Mouse (Mus musculus) lung, postnatal 0 days (tissue): Measurements from ENCODE around the gene Car10. TPM values are rescaled to one million over a fixed set of nuclear protein-coding genes. Genes with fewer than 3 reads are reported as not detected.

ENCODE experiments used
- ATAC-seq: fragments of 200-750 bp; cut with Nextera tagmentation; 2 replicates; pipeline ENCODE4 v1.8.0; 2017; ENCODE audit warnings: moderate library complexity
- DNase-seq: peaks from one replicate; pipeline ENCODE4 v3.0.0-alpha.2; 2016; ENCODE audit warnings: low spot score
- H3K27ac ChIP-seq: fragments of 300-500 bp; sonication (generic); 2 replicates; pipeline ENCODE4 v1.5.1; 2014; ENCODE audit warnings: antibody characterized with exemption, mild to moderate bottlenecking, low read length, mixed read lengths
- H3K27me3 ChIP-seq: fragments of 300-500 bp; sonication (generic); replicated peaks from 2 replicates; pipeline ENCODE4 v1.6.1; 2014; ENCODE audit warnings: low read length, mixed read lengths; ENCODE audit not compliant: insufficient read depth
- H3K36me3 ChIP-seq: fragments of 300-500 bp; sonication (generic); 2 replicates; pipeline ENCODE4 v1.6.1; 2014; ENCODE audit warnings: low read length, mixed read lengths; ENCODE audit not compliant: insufficient read depth
- H3K4me1 ChIP-seq: fragments of 300-500 bp; sonication (generic); 2 replicates; pipeline ENCODE4 v1.6.1; 2014; ENCODE audit warnings: antibody characterized with exemption, low read depth, low read length, mixed read lengths; ENCODE audit not compliant: insufficient read depth
- H3K4me2 ChIP-seq: fragments of 300-500 bp; sonication (generic); replicated peaks from 2 replicates; pipeline ENCODE4 v1.6.1; 2014; ENCODE audit warnings: low read depth, mild to moderate bottlenecking, low read length, moderate library complexity, mixed read lengths
- H3K4me3 ChIP-seq: fragments of 300-500 bp; sonication (generic); 2 replicates; pipeline ENCODE4 v1.5.1; 2014; ENCODE audit warnings: low read depth, low read length
- H3K9ac ChIP-seq: fragments of 300-500 bp; sonication (generic); replicated peaks from 2 replicates; pipeline ENCODE4 v1.6.1; 2014; ENCODE audit warnings: low read depth, mild to moderate bottlenecking
- H3K9me3 ChIP-seq: fragments of 300-500 bp; sonication (generic); 2 replicates; pipeline ENCODE4 v1.6.1; 2016; ENCODE audit warnings: low read length, mixed read lengths
- CTCF ChIP-seq: IDR thresholded peaks from 2 replicates; pipeline ENCODE4 v1.5.1; 2016; ENCODE audit warnings: antibody characterized with exemption, mild to moderate bottlenecking
- EP300 ChIP-seq: IDR thresholded peaks from 2 replicates; pipeline ENCODE4 v1.6.1; 2016; ENCODE audit warnings: antibody characterized with exemption, mild to moderate bottlenecking, control low read depth
- WGBS: fragments of 180-500 bp; shearing (Covaris S2); extraction: QIAGEN DNeasy Blood & Tissue Kit; methylation state at CpG from one replicate; pipeline ENCODE4 v1.1.7; 2014; 5-methylcytosine and 5-hydroxymethylcytosine counted together
- polyA plus RNA-seq: library from polyadenylated mRNA; unstranded; fragments of >200 nt; fragmentation: Nextera tagmentation; extraction: Ambion mirVana; gene quantifications from 2 replicates; pipeline ENCODE4 v1.2.1, GENCODE M21; 2015

Car10 gene
- polyA plus RNA-seq, 1 experiment from 2014 or later: not detected

- no peak overlapping the region for H3K27ac ChIP-seq
- H3K4me3 ChIP-seq: no peak overlapping the region
- no peaks in the 10 kb centered on the region for H3K4me1 ChIP-seq
- no peaks in the 10 kb centered on the region for H3K36me3 ChIP-seq
- TF ChIP-seq EP300 (no peak), CTCF (no peak)
- H3K9me3 ChIP-seq: no peaks in the 10 kb centered on the region
- WGBS: 60% methylated on average over 6 of the region's 6 CpGs
- no peak overlapping the region for H3K4me2 ChIP-seq
- no peak for DNase-seq
- ATAC-seq: no peak
- no peaks in the 10 kb centered on the region for H3K27me3 ChIP-seq
- no peak overlapping the region for H3K9ac ChIP-seq
These were observed 400.1 kb downstream of the Car10 start for GRCm38 (mm10) chr11:93497896-93498295.

GRCm38 (mm10) chr11:93500442-93500841 lies 402.6 kb downstream of the Car10 start:
- 36% methylated on average over 4 of the region's 4 CpGs for WGBS
- no peak for TF ChIP-seq EP300
- no peak for TF ChIP-seq CTCF
- Histone ChIP-seq H3K9me3 (no peaks in the 10 kb centered on the region), H3K4me1 (no peaks in the 10 kb centered on the region), H3K9ac (no peak overlapping the region), H3K27me3 (no peaks in the 10 kb centered on the region), H3K4me2 (no peak overlapping the region), H3K27ac (no peak overlapping the region), H3K36me3 (no peaks in the 10 kb centered on the region), H3K4me3 (no peak overlapping the region)
- ATAC-seq: no peak
- no peak for DNase-seq

GRCm38 (mm10) chr11:93501671-93502070 lies 403.8 kb downstream of the Car10 start:
- TF ChIP-seq EP300: no peak
- no peak for TF ChIP-seq CTCF
- 71% methylated on average over 5 of the region's 5 CpGs for WGBS

GRCm38 (mm10) chr11:93502864-93503263 lies 405.0 kb downstream of the Car10 start:
- H3K4me1 ChIP-seq: no peaks in the 10 kb centered on the region
- TF ChIP-seq EP300 (no peak), CTCF (no peak)
- no peaks in the 10 kb centered on the region for H3K9me3 ChIP-seq
- no peaks in the 10 kb centered on the region for H3K36me3 ChIP-seq
- no peak overlapping the region for H3K4me3 ChIP-seq
- H3K27ac ChIP-seq: no peak overlapping the region
- H3K9ac ChIP-seq: no peak overlapping the region
- no peak for DNase-seq
- no peaks in the 10 kb centered on the region for H3K27me3 ChIP-seq
- H3K4me2 ChIP-seq: no peak overlapping the region
- 60% methylated on average over 3 of the region's 3 CpGs for WGBS
- ATAC-seq: no peak

More at GRCm38 (mm10) chr11:93501671-93502070, 403.8 kb downstream of the Car10 start:
- no peak for DNase-seq
- ATAC-seq: no peak
- Histone ChIP-seq H3K27me3 (no peaks in the 10 kb centered on the region), H3K9ac (no peak overlapping the region), H3K4me3 (no peak overlapping the region), H3K4me2 (no peak overlapping the region), H3K4me1 (no peaks in the 10 kb centered on the region), H3K27ac (no peak overlapping the region), H3K36me3 (no peaks in the 10 kb centered on the region), H3K9me3 (no peaks in the 10 kb centered on the region)

- ATAC-seq (no peak), DNase-seq (peak; percentile 5)
- H3K4me1 ChIP-seq: no peaks in the 10 kb centered on the region
- WGBS: 26% methylated on average over 2 of the region's 2 CpGs
- H3K4me2 ChIP-seq: no peak overlapping the region
- no peaks in the 10 kb centered on the region for H3K36me3 ChIP-seq
- H3K4me3 ChIP-seq: no peak overlapping the region
- no peaks in the 10 kb centered on the region for H3K27me3 ChIP-seq
- no peak overlapping the region for H3K27ac ChIP-seq
- no peak for TF ChIP-seq EP300
- TF ChIP-seq CTCF: peak; percentile 45
- H3K9me3 ChIP-seq: no peaks in the 10 kb centered on the region
- no peak overlapping the region for H3K9ac ChIP-seq
These were observed 405.6 kb downstream of the Car10 start for GRCm38 (mm10) chr11:93503469-93503868.

- Histone ChIP-seq H3K4me1 (no peaks in the 10 kb centered on the region), H3K9ac (no peak overlapping the region), H3K27ac (no peak overlapping the region), H3K36me3 (no peaks in the 10 kb centered on the region), H3K4me3 (no peak overlapping the region), H3K27me3 (no peaks in the 10 kb centered on the region), H3K4me2 (no peak overlapping the region), H3K9me3 (no peaks in the 10 kb centered on the region)
- TF ChIP-seq EP300: no peak
- no peak for TF ChIP-seq CTCF
- ATAC-seq (no peak), DNase-seq (no peak)
- WGBS: 64% methylated on average over 11 of the region's 11 CpGs
These were observed 411.9 kb downstream of the Car10 start for GRCm38 (mm10) chr11:93509527-93510235.
